Mouse (Mus musculus): ENCODE results near the gene Prss27.

Gene Prss27

GRCm38 (mm10) chr17:24037844-24038243, at the start of gene Prss27:
Gene Prss27, plus strand, starts transcription at chr17:24038144.
- no peak for DNase-seq

GRCm38 (mm10) chr17:23989802-23990201, 48.1 kb upstream of the Prss27 start:
- DNase-seq, result peak; percentile 45 to 74

GRCm38 (mm10) chr17:23992789-23993553, 45.0 kb upstream of the Prss27 start:
- no peak for DNase-seq

GRCm38 (mm10) chr17:23993559-23994428, 44.1 kb upstream of the Prss27 start:
- DNase-seq, result peak; percentile 91 to 95

- no peak for DNase-seq
These were observed 43.3 kb upstream of the Prss27 start for GRCm38 (mm10) chr17:23994667-23995066.

GRCm38 (mm10) chr17:23995421-23995820, 42.5 kb upstream of the Prss27 start:
- no peak for DNase-seq

- peak in 1 of 2 experiments; percentile 37 for DNase-seq
These were observed 40.0 kb upstream of the Prss27 start, which contains the start of gene Prss22 for GRCm38 (mm10) chr17:23997901-23998300. Gene Prss22, minus strand, starts transcription at chr17:23998100.

- peak in 1 of 2 experiments; percentile 36 for DNase-seq
These were observed 39.6 kb upstream of the Prss27 start for GRCm38 (mm10) chr17:23998383-23998782.

GRCm38 (mm10) chr17:24000404-24000803, 37.5 kb upstream of the Prss27 start:
- peak; percentile 41 to 77 for DNase-seq

- no peak for DNase-seq
These were observed 33.8 kb upstream of the Prss27 start for GRCm38 (mm10) chr17:24004071-24004665.

- DNase-seq, result no peak
These were observed 32.9 kb upstream of the Prss27 start for GRCm38 (mm10) chr17:24005049-24005448.

GRCm38 (mm10) chr17:24006930-24007329, 31.0 kb upstream of the Prss27 start:
- DNase-seq, result peak in 1 of 2 experiments; percentile 18

- DNase-seq, result peak; percentile 38 to 63
These were observed 30.6 kb upstream of the Prss27 start for GRCm38 (mm10) chr17:24007391-24007790.

- DNase-seq, result no peak
These were observed 29.8 kb upstream of the Prss27 start for GRCm38 (mm10) chr17:24008105-24008504.

GRCm38 (mm10) chr17:24009617-24010016, 28.3 kb upstream of the Prss27 start:
- no peak for DNase-seq

GRCm38 (mm10) chr17:24012921-24013320, 25.0 kb upstream of the Prss27 start:
- no peak for DNase-seq

- no peak for DNase-seq
These were observed 23.4 kb upstream of the Prss27 start for GRCm38 (mm10) chr17:24014433-24014965.

- DNase-seq, result peak in 1 of 2 experiments; percentile 41
These were observed 22.2 kb upstream of the Prss27 start for GRCm38 (mm10) chr17:24015727-24016126.

GRCm38 (mm10) chr17:24020696-24021095, 17.2 kb upstream of the Prss27 start:
- peak; percentile 55 to 69 for DNase-seq

- DNase-seq, result peak; percentile 25 to 52
These were observed 16.4 kb upstream of the Prss27 start for GRCm38 (mm10) chr17:24021375-24022199.

- DNase-seq, result no peak
These were observed 8.5 kb upstream of the Prss27 start for GRCm38 (mm10) chr17:24029477-24029876.

- no peak for DNase-seq
These were observed 7.4 kb upstream of the Prss27 start for GRCm38 (mm10) chr17:24030551-24030950.

Data from lung, postnatal 4 days (tissue).